ENCODE assay signal across 9 mouse cellular contexts in the genomic region with DNA sequence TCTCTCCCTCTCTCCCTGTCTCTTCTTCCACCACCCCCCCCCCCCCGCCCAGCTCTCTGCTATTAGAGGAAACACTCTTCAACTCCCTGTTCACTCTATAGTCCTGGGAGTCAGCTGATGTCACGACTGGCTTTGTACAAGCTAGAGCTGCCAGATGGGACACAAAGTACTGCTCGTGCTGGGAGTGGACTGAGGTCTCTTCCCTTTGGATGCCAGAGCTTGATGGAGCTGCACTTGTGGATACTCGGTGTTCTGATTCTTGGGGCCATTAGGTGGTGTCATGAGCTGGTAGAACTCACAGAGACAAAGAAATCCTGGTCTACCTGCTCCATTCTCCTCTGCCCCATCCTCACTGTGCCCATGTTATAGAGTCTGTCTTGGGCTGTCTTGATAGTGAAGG.
A peak's percentile ranks its signal among the peaks of the same experiment; 100 is the strongest.
DNase-seq lines count a peak whose midpoint lies in the region; ATAC-seq and TF ChIP-seq lines count a peak whose summit lies in the region.
"Had no signal": no experiment of that assay in that cellular context is flagged by ENCODE, and none has a peak within 500 bp of the region (broad histone marks: within the 10 kb centered on the region; RNA-seq: fewer than 3 reads in every experiment).

No protein-coding gene starts in this region.

- no peaks in the 10 kb centered on the region for H3K36me3 ChIP-seq in embryonic facial prominence, embryonic 10.5 days (replicated peaks)
- no peaks in the 10 kb centered on the region for H3K36me3 ChIP-seq in limb, embryonic 14.5 days (ENCODE audit: control insufficient read depth, insufficient read depth, low read length)
- no peaks in the 10 kb centered on the region for H3K36me3 ChIP-seq in liver, postnatal 0 days (replicated peaks; ENCODE audit: insufficient read depth, low read length)

- peak; percentile 64 for TF ChIP-seq CTCF in layer of hippocampus, adult 2 months (conservative IDR thresholded peaks at IDR 0.05)
- no peak for TF ChIP-seq CTCF in liver, postnatal 0 days (IDR thresholded peaks at IDR 0.05; ENCODE audit: low read depth)

- DNase-seq in adrenal gland, adult (ENCODE audit: inconsistent age in 2 of 2, low spot score in 1 of 2) = peak; percentile 28 to 59
- no peak for DNase-seq in adrenal gland, adult 8-10 months
- DNase-seq in layer of hippocampus, adult 2 months (ENCODE audit: low spot score in 2 of 2) = no peak
- no peak for DNase-seq in layer of hippocampus, postnatal 10 days (ENCODE audit: low spot score in 2 of 2)
- peak; percentile 19 for DNase-seq in embryonic facial prominence, embryonic 10.5 days (ENCODE audit: low spot score)
- no peak for DNase-seq in limb, embryonic 14.5 days (ENCODE audit: low spot score)
- no peak for DNase-seq in liver, postnatal 0 days

- no peak overlapping the region for H3K4me2 ChIP-seq in limb, embryonic 14.5 days (replicated peaks; ENCODE audit: low read depth, low read length, severe bottlenecking)
- no peak overlapping the region for H3K4me2 ChIP-seq in liver, postnatal 0 days (ENCODE audit: low read depth, low read length)

- H3K9ac ChIP-seq in limb, embryonic 14.5 days (ENCODE audit: low read depth, low read length, severe bottlenecking) = no peak overlapping the region
- H3K9ac ChIP-seq in liver, postnatal 0 days (replicated peaks) = no peak overlapping the region

- ATAC-seq in limb, embryonic 14.5 days (ENCODE audit: low FRiP score, low read depth) = no peak
- ATAC-seq in CD4-positive, CD25-positive, alpha-beta regulatory T cell, adult 4 months = no peak
- ATAC-seq in liver, postnatal 0 days = no peak

- H3K9me3 ChIP-seq in embryonic facial prominence, embryonic 10.5 days = no peaks in the 10 kb centered on the region
- no peaks in the 10 kb centered on the region for H3K9me3 ChIP-seq in limb, embryonic 14.5 days (ENCODE audit: control insufficient read depth, low read length)
- no peaks in the 10 kb centered on the region for H3K9me3 ChIP-seq in liver, postnatal 0 days (ENCODE audit: low read length)
- H3K9me3 ChIP-seq: megakaryocyte, embryonic 14.5 days had no signal

- no peak for TF ChIP-seq POLR2A in limb, embryonic 14.5 days (IDR thresholded peaks at IDR 0.05; ENCODE audit: borderline replicate concordance, extremely low read depth, insufficient read depth, insufficient read length)

- TF ChIP-seq EP300 in liver, postnatal 0 days (IDR thresholded peaks at IDR 0.05; ENCODE audit: low read depth) = no peak

- H3K27me3 ChIP-seq in embryonic facial prominence, embryonic 10.5 days (replicated peaks; ENCODE audit: low read depth, poor library complexity, severe bottlenecking) = no peaks in the 10 kb centered on the region
- no peaks in the 10 kb centered on the region for H3K27me3 ChIP-seq in limb, embryonic 14.5 days (ENCODE audit: control insufficient read depth, insufficient read depth, low read length)
- no peaks in the 10 kb centered on the region for H3K27me3 ChIP-seq in liver, postnatal 0 days (ENCODE audit: insufficient read depth, low read length)

- no peak overlapping the region for H3K4me3 ChIP-seq in layer of hippocampus, adult 2 months
- H3K4me3 ChIP-seq in embryonic facial prominence, embryonic 10.5 days = no peak overlapping the region
- H3K4me3 ChIP-seq in limb, embryonic 14.5 days (replicated peaks; ENCODE audit: low read length) = no peak overlapping the region
- no peak overlapping the region for H3K4me3 ChIP-seq in liver, postnatal 0 days (ENCODE audit: low read depth, low read length)
- H3K4me3 ChIP-seq: megakaryocyte, embryonic 14.5 days had no signal

- 22% methylated on average over 3 of the region's 4 CpGs for WGBS in embryonic facial prominence, embryonic 10.5 days
- 8% methylated on average over 3 of the region's 4 CpGs for WGBS in limb, embryonic 14.5 days
- WGBS in liver, postnatal 0 days (ENCODE audit: insufficient replicate concordance) = 25% methylated on average over 3 of the region's 4 CpGs

- no peak overlapping the region for H3K27ac ChIP-seq in layer of hippocampus, adult 2 months
- H3K27ac ChIP-seq in embryonic facial prominence, embryonic 10.5 days (replicated peaks) = peak overlapping the region; percentile 70
- H3K27ac ChIP-seq in limb, embryonic 14.5 days (replicated peaks; ENCODE audit: low read depth, low read length) = 0 out of 2 replicates have a peak overlapping the region, but pooled peaks have one; percentile 48
- no peak overlapping the region for H3K27ac ChIP-seq in liver, postnatal 0 days (ENCODE audit: low read depth)

- peaks cover 50% of the 10 kb centered on the region for H3K4me1 ChIP-seq in embryonic facial prominence, embryonic 10.5 days
- peaks cover 56% of the 10 kb centered on the region for H3K4me1 ChIP-seq in limb, embryonic 14.5 days (ENCODE audit: control insufficient read depth, insufficient read depth, low read length)
- H3K4me1 ChIP-seq in liver, postnatal 0 days (ENCODE audit: insufficient read depth) = no peaks in the 10 kb centered on the region

Comparison
In these comparisons a context has a peak if more than half of its experiments do, and no peak if none do; other contexts are left out.
1. DNase-seq: peak in adrenal gland, adult (2 of 2) and embryonic facial prominence, embryonic 10.5 days (single experiment); none in adrenal gland, adult 8-10 months (single experiment), layer of hippocampus, adult 2 months (0 of 2), layer of hippocampus, postnatal 10 days (0 of 2), limb, embryonic 14.5 days (single experiment) and liver, postnatal 0 days (single experiment).
2. H3K27ac ChIP-seq: peak in embryonic facial prominence, embryonic 10.5 days (single experiment) and limb, embryonic 14.5 days (single experiment); none in layer of hippocampus, adult 2 months (single experiment) and liver, postnatal 0 days (single experiment).